Mouse (Mus musculus): Measurements from ENCODE around the gene Tbc1d1.

GRCm38 (mm10) chr5:64131550-64131949 is 24.6 kb upstream of the Tbc1d1 start:
- no peak for TF ChIP-seq GATA1 (IDR thresholded peaks at IDR 0.05; ENCODE audit: borderline replicate concordance, low read length)
- TF ChIP-seq FLI1 (IDR thresholded peaks at IDR 0.05; ENCODE audit: low read length) = no peak

Measured in megakaryocyte, embryonic 14.5 days (primary cell).